Mouse (Mus musculus) forebrain, embryonic 12.5 days (tissue): ENCODE data around the gene Ndufs3. TPM values are rescaled to one million over a fixed set of nuclear protein-coding genes. Genes with fewer than 3 reads are reported as not detected.

Experiments
- ATAC-seq: fragments of 200-750 bp; cut with Nextera tagmentation; 2 replicates; pipeline ENCODE4 v1.8.0; 2017; ENCODE audit warnings: moderate TSS enrichment; ENCODE audit not compliant: low FRiP score
- H3K27ac ChIP-seq: fragments of 300-500 bp; sonication (generic); 2 replicates; pipeline ENCODE4 v1.5.1; 2016; ENCODE audit warnings: mild to moderate bottlenecking
- H3K27me3 ChIP-seq: fragments of 300-500 bp; sonication (generic); 2 replicates; pipeline ENCODE4 v1.6.1; 2016; ENCODE audit warnings: mild to moderate bottlenecking
- H3K36me3 ChIP-seq: fragments of 300-500 bp; sonication (generic); replicated peaks from 2 replicates; pipeline ENCODE4 v1.6.1; 2016; ENCODE audit warnings: mild to moderate bottlenecking
- H3K4me1 ChIP-seq: fragments of 300-500 bp; sonication (generic); 2 replicates; pipeline ENCODE4 v1.6.1; 2016
- H3K4me2 ChIP-seq: fragments of 300-500 bp; sonication (generic); 2 replicates; pipeline ENCODE4 v1.6.1; 2016; ENCODE audit warnings: mild to moderate bottlenecking, moderate library complexity
- H3K4me3 ChIP-seq: fragments of 300-500 bp; sonication (generic); replicated peaks from 2 replicates; pipeline ENCODE4 v1.5.1; 2016; ENCODE audit warnings: mild to moderate bottlenecking
- H3K9ac ChIP-seq: fragments of 300-500 bp; sonication (generic); 2 replicates; pipeline ENCODE4 v1.6.1; 2016; ENCODE audit warnings: mild to moderate bottlenecking
- H3K9me3 ChIP-seq: fragments of 300-500 bp; sonication (generic); 2 replicates; pipeline ENCODE4 v1.6.1; 2016
- WGBS: fragments of 180-500 bp; shearing (Covaris S2); methylation state at CpG from one replicate; pipeline ENCODE4 v1.1.7; 2016; 5-methylcytosine and 5-hydroxymethylcytosine counted together
- polyA plus RNA-seq: library from polyadenylated mRNA; unstranded; fragments of >200 nt; fragmentation: Nextera tagmentation; extraction: Ambion mirVana; gene quantifications from 2 replicates; pipeline ENCODE4 v1.2.1, GENCODE M21; 2016

Ndufs3 gene
- polyA plus RNA-seq, 1 experiment from 2014 or later = 192 TPM

DNA sequence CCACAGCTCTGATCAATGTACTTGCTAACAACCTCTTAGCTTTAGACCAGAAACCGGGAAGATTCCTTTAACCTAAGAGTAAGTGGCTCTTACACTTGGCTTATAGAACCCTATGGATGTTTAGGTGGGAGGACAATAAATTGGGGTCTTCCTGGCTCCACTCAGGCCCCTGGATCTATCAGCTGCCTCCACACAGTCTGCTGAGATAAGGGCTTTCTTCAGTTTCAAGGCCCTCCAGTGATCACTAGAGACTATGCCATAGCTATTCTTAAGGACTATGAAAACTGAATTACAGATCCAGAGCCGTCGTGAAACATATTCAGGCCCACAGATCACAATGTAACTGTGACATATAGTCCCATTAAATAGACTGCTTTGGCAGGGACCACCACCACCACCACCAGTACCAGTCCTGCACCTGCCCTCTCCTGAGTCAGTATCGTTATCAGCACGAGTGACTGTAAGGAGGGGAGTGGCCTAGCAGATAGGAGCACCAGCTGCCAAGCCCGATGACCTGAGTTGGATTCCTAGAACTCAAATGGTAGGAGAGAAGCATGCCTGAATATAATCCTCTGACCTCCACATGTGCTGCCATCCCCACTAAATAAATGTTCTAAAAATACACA is 10.8 kb downstream of the Ndufs3 start:
- H3K4me2 ChIP-seq = no peak overlapping the region
- no peaks in the 10 kb centered on the region for H3K9me3 ChIP-seq
- H3K4me3 ChIP-seq = no peak overlapping the region
- H3K27me3 ChIP-seq = peaks cover 35% of the 10 kb centered on the region
- no peak overlapping the region for H3K27ac ChIP-seq
- whole genome bisulfite sequencing = 91% methylated on average over 6 of the region's 6 CpGs
- no peak overlapping the region for H3K9ac ChIP-seq
- peaks cover 17% of the 10 kb centered on the region for H3K4me1 ChIP-seq
- ATAC-seq = no peak
- H3K36me3 ChIP-seq = peaks cover 55% of the 10 kb centered on the region

DNA sequence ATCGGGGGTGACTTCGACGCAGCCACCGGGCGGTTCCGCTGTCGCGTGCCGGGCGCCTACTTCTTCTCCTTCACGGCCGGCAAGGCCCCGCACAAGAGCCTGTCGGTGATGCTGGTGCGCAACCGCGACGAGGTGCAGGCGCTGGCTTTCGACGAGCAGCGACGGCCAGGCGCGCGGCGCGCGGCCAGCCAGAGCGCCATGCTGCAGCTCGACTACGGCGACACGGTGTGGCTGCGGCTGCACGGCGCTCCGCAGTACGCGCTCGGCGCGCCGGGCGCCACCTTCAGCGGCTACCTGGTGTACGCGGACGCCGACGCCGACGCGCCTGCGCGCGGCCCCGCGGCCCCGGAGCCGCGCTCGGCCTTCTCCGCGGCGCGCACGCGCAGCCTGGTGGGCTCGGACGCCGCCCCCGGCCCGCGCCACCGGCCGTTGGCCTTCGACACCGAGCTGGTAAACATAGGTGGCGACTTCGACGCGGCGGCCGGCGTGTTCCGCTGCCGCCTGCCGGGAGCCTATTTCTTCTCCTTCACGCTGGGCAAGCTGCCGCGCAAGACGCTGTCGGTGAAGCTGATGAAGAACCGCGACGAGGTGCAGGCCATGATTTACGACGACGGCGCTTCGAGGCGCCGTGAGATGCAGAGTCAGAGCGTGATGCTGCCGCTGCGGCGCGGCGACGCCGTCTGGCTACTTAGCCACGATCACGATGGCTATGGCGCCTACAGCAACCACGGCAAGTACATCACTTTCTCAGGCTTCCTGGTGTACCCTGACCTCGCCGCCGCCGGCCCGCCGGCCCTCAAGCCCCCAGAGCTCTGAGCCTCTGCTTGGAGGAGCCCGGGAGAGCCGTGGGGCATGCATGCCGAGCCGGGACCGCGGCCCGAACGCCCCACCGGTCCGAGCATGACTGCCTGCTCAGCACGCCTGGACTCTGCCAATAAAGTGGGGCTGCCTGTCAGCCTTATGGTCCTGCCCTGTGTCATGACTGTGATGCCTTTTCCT is 14.8 kb downstream of the Ndufs3 start:
- 0 out of 2 replicates have a peak overlapping the region, but pooled peaks have one; percentile 9 for H3K27ac ChIP-seq
- peaks cover 75% of the 10 kb centered on the region for H3K27me3 ChIP-seq
- peaks cover 18% of the 10 kb centered on the region for H3K36me3 ChIP-seq
- H3K9me3 ChIP-seq = no peaks in the 10 kb centered on the region
- H3K4me2 ChIP-seq = peak overlapping the region; percentile 67
- H3K4me1 ChIP-seq = peaks cover 34% of the 10 kb centered on the region
- H3K4me3 ChIP-seq = peak overlapping the region; percentile 49
- peak overlapping the region; percentile 62 for H3K9ac ChIP-seq
- 3% methylated on average over 133 of the region's 133 CpGs for WGBS
- peak; percentile 76 for ATAC-seq

- WGBS = 77% methylated on average over 5 of the region's 5 CpGs
- peaks cover 83% of the 10 kb centered on the region for H3K27me3 ChIP-seq
- H3K4me1 ChIP-seq = peaks cover 35% of the 10 kb centered on the region
- H3K36me3 ChIP-seq = peaks cover 3% of the 10 kb centered on the region; the same call in 1 of the 2 replicates
- H3K27ac ChIP-seq = no peak overlapping the region
- H3K4me3 ChIP-seq = no peak overlapping the region; the same call in 1 of the 2 replicates
- H3K9me3 ChIP-seq = no peaks in the 10 kb centered on the region
- ATAC-seq = no peak
- no peak overlapping the region for H3K9ac ChIP-seq
- peak overlapping the region; percentile 92 for H3K4me2 ChIP-seq
Observed at GRCm38 (mm10) chr2:90887627-90888026, 17.0 kb downstream of the Ndufs3 start.

DNA sequence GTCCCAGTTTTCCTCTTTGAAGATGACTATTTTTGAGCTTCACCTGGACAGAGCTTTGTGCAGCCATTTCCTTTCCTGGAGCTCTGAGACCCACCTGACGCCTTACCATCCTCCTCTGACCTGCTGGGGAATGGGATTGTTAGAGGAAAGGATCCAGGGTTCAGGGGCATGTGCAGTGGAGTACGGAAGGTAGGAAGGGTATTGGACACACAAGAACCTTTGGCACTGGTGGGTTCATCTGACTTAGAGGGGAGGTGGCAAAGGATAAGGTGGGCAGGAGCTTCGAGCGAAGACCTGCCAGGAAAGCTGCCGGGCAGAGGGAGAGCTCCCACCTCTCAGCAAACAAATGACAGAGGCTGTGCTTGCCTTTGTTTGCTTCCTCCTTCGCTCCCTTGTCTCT is 18.2 kb downstream of the Ndufs3 start:
- peak overlapping the region; percentile 58 for H3K4me3 ChIP-seq
- H3K9me3 ChIP-seq = no peaks in the 10 kb centered on the region
- ATAC-seq = no peak
- peak overlapping the region; percentile 76; the same call in 1 of the 2 replicates for H3K9ac ChIP-seq
- H3K27me3 ChIP-seq = peaks cover 74% of the 10 kb centered on the region
- peak overlapping the region; percentile 75; the same call in 1 of the 2 replicates for H3K27ac ChIP-seq
- WGBS = 24% methylated on average over 6 of the region's 6 CpGs
- peaks cover 35% of the 10 kb centered on the region for H3K4me1 ChIP-seq
- H3K4me2 ChIP-seq = peak overlapping the region; percentile 92
- no peaks in the 10 kb centered on the region for H3K36me3 ChIP-seq

DNA sequence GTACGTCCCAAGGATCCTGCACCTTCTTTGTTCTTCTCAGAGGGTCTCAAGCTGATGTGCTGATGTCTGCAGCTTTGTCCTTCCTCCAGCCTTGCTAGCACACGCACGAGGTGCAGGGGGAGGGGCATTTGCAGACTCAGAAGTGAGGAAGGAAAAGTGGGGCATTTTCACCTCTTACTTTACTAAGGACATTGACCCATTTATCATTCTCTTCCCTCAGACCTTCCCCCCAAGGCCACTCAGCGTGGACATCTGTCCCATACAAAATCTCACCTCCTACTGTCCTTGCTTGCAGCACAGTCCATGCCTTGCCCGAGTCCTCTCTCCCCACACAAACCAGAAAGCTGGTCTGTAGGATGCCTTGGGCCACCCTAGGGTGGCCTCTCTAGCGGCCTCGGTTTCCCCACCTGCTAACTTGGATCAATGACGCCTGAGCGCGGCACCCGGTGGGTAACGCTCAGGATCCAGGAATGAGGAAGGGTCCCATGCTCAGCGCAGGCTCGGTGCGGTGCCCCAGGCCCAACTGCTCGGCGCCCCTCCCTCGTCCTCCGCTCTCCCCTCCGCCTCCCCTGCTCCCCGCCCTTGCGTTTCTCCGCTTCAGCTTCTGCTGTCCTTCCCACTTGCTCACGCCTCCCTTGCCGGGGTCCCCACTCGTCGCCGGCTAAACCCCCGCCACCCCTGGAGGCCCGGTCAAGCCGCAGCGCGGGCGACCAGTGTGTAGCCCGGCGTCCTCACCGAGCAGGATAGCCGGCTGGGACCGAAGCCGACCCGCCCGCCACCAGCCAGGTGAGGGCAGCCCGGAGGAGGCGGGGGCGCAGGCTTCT is 19.2 kb downstream of the Ndufs3 start, which contains the start of gene C1qtnf4:
TSS of gene C1qtnf4 (plus strand) at position 643 of the 824 bp plus-strand sequence.
- Histone ChIP-seq H3K27me3 (peaks cover 64% of the 10 kb centered on the region), H3K4me3 (peak within 1 kb of the TSS; percentile 58), H3K9ac (peak within 1 kb of the TSS; percentile 76), H3K27ac (peak within 1 kb of the TSS; percentile 75), H3K4me1 (peaks cover 35% of the 10 kb centered on the region), H3K36me3 (no peaks in the 10 kb centered on the region), H3K9me3 (no peaks in the 10 kb centered on the region), H3K4me2 (peak within 1 kb of the TSS; percentile 92)
- WGBS = 1% methylated on average over 45 of the region's 45 CpGs
- peak; percentile 81 for ATAC-seq

- H3K9me3 ChIP-seq = no peaks in the 10 kb centered on the region
- no peak overlapping the region for H3K4me3 ChIP-seq
- no peak overlapping the region for H3K9ac ChIP-seq
- H3K27ac ChIP-seq = no peak overlapping the region
- H3K27me3 ChIP-seq = peaks cover 28% of the 10 kb centered on the region
- H3K4me1 ChIP-seq = peaks cover 31% of the 10 kb centered on the region
- no peak overlapping the region for H3K4me2 ChIP-seq
- ATAC-seq = no peak
- no peaks in the 10 kb centered on the region for H3K36me3 ChIP-seq
- WGBS = 94% methylated on average over 2 of the region's 2 CpGs
Observed at GRCm38 (mm10) chr2:90881824-90882223, 22.8 kb downstream of the Ndufs3 start.

DNA sequence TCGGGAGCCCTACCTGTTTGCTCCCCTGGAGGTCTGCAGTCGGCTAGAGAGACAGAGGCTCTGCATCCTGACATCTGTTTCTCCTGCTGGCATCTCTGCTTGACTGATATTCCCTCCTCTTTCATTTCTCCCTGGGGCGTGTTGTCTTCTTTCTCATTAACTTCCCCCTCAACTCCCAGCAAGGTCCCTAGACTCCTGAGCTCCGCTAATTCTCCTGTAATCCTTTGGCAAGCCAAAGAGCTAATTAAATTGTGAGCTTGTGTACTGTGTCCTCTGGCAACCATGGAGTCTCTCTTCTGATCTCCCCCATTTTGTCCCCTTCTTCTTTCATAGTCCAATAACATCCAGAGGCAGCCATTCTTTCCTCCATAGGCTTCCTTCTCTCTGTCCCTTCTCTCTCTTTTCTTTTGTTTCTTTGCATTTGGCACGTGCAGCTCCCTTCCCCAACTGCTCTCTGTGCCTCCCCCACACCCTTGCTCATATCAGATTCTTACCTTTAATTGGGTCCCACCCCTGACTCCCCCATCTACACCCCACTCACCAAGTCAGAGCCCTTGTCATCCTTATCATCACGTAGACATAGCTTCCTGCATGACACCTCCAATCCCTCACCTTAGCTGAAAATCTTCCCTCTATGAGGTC is 24.4 kb downstream of the Ndufs3 start:
- WGBS = 8% methylated on average over 6 of the region's 6 CpGs

GRCm38 (mm10) chr2:90879419-90879818 is 25.2 kb downstream of the Ndufs3 start:
- no peak overlapping the region for H3K4me3 ChIP-seq
- no peak overlapping the region for H3K27ac ChIP-seq
- H3K27me3 ChIP-seq = peaks cover 4% of the 10 kb centered on the region
- no peak for ATAC-seq
- no peaks in the 10 kb centered on the region for H3K9me3 ChIP-seq
- H3K9ac ChIP-seq = no peak overlapping the region
- no peak overlapping the region for H3K4me2 ChIP-seq
- peaks cover 13% of the 10 kb centered on the region for H3K4me1 ChIP-seq
- H3K36me3 ChIP-seq = no peaks in the 10 kb centered on the region

More for the DNA sequence above, 24.4 kb downstream of the Ndufs3 start:
- Histone ChIP-seq H3K4me1 (peaks cover 18% of the 10 kb centered on the region), H3K36me3 (no peaks in the 10 kb centered on the region), H3K27ac (peak overlapping the region; percentile 25; the same call in 1 of the 2 replicates), H3K27me3 (peaks cover 13% of the 10 kb centered on the region), H3K4me2 (no peak overlapping the region), H3K4me3 (no peak overlapping the region), H3K9ac (no peak overlapping the region), H3K9me3 (no peaks in the 10 kb centered on the region)
- no peak for ATAC-seq

DNA sequence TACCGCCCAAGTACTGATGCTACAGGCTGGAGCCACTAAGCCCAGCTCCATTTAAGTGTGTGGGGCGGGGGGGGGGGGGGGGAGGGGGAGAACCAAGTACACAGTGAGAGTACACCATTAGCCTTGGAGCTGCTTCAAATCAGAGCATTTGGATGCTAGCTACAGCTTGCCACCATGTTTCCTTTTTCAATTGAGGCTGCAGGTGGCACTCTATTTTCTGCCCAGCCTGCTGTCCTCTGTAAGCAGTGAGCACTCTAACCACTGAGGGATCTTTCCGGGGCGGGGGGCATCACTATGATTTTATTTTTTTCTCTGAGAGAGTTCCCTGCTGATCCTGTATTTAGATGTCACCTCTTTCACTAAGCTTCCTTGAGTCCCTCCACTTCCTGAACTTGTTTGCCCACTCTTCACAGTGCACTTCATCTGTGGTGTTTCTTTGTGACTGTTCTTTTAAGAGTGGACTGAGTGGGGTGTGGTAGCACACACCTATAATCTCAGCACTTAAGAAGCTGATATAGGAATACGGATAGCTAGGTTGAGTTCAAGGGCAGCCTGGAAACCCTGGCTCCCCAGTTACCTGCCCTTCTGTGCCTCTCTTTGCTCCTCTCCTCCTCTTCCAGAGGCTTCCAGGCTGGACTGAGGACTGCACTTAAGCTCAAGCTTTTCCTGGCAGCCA is 26.9 kb downstream of the Ndufs3 start:
- Histone ChIP-seq H3K36me3 (no peaks in the 10 kb centered on the region), H3K27me3 (no peaks in the 10 kb centered on the region; the same call in 1 of the 2 replicates), H3K4me1 (peaks cover 13% of the 10 kb centered on the region), H3K4me2 (no peak overlapping the region), H3K9ac (no peak overlapping the region), H3K4me3 (no peak overlapping the region), H3K9me3 (no peaks in the 10 kb centered on the region), H3K27ac (no peak overlapping the region)
- WGBS = 76% methylated on average over 4 of the region's 5 CpGs
- ATAC-seq = no peak

- ATAC-seq = no peak
- no peak overlapping the region for H3K4me2 ChIP-seq
- H3K9me3 ChIP-seq = no peaks in the 10 kb centered on the region
- H3K27me3 ChIP-seq = no peaks in the 10 kb centered on the region; the same call in 1 of the 2 replicates
- no peak overlapping the region for H3K4me3 ChIP-seq
- 79% methylated on average over 2 of the region's 2 CpGs for WGBS
- H3K27ac ChIP-seq = no peak overlapping the region
- peaks cover 11% of the 10 kb centered on the region for H3K4me1 ChIP-seq
- H3K9ac ChIP-seq = no peak overlapping the region
- no peaks in the 10 kb centered on the region for H3K36me3 ChIP-seq
Observed at GRCm38 (mm10) chr2:90875239-90875638, 29.4 kb downstream of the Ndufs3 start.

DNA sequence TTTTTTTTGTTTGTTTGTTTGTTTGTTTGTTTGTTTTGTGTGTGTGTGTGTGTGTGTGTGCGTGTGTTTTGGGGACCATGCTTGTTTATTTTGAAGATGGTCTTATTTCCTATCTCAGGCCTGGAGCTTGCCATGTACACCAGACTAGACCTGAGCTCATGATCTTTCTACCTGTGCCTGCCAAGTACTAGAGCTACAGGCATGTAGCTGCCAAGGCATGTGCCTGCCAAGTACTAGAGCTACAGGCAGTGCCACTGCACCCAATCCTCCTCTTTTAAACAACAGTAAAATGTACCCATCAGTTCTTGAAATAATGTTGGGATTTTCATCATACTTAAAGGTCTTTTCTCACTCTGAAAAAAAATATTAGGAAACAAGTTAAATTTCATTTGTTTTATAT is 30.6 kb downstream of the Ndufs3 start:
- ATAC-seq = no peak
- H3K4me3 ChIP-seq = no peak overlapping the region
- H3K9ac ChIP-seq = no peak overlapping the region
- H3K4me1 ChIP-seq = 0 out of 2 replicates have a peak, but pooled peaks cover 6% of the 10 kb centered on the region
- H3K36me3 ChIP-seq = no peaks in the 10 kb centered on the region
- no peaks in the 10 kb centered on the region; the same call in 1 of the 2 replicates for H3K27me3 ChIP-seq
- WGBS = 95% methylated on average over 1 of the region's 1 CpGs
- no peaks in the 10 kb centered on the region for H3K9me3 ChIP-seq
- H3K4me2 ChIP-seq = no peak overlapping the region
- no peak overlapping the region for H3K27ac ChIP-seq
